8 mouse cellular contexts compared by ENCODE assay signal in the genomic region with DNA sequence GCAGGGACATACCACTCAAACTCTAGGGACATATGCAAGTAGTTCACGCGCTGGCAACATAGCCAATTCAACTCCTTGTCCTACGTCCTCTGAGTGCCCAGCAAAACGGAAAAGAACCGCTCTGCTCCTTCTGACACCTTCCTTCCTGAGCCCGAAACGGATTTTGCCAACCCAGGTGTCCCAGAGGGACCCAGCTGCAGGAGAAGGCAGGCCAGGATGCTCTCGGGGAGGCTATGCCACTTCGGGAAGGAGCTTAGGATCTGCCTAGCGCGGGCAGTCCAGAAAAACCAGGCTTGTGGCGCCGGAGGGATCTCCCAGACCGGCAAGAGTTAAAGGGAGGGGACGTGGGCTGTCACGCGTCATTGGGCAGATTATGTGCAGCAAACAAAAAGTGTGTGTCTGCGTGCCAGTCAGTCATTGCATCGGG. TPM values are rescaled to one million over a fixed set of nuclear protein-coding genes. Genes with fewer than 3 reads are reported as not detected.
DNase-seq lines count a peak whose midpoint lies in the region; ATAC-seq and TF ChIP-seq lines count a peak whose summit lies in the region.

No protein-coding gene starts in this region.

- no peaks in the 10 kb centered on the region for H3K79me2 ChIP-seq in heart, adult 2 months (replicated peaks; ENCODE audit: control insufficient read depth, insufficient read depth, low read length)

- H3K9me3 ChIP-seq in heart, embryonic 13.5 days: no peaks in the 10 kb centered on the region
- no peaks in the 10 kb centered on the region for H3K9me3 ChIP-seq in forebrain, embryonic 14.5 days (replicated peaks; ENCODE audit: control insufficient read depth, low read length)
- no peaks in the 10 kb centered on the region for H3K9me3 ChIP-seq in limb, embryonic 13.5 days

- no peak for TF ChIP-seq CTCF in heart, adult 2 months (IDR thresholded peaks at IDR 0.05)
- no peak for TF ChIP-seq CTCF in brain, embryonic 14.5 days (IDR thresholded peaks at IDR 0.05; ENCODE audit: borderline replicate concordance, extremely low read depth, insufficient read depth, insufficient read length)

- intact Hi-C loops in heart, adult 2 months (cut with DNase I): loop anchor here (5.0 to 10.0 kb wide), 2 partner anchors 147 to 476 kb away; a partner anchor contains a TSS

- ATAC-seq in heart, embryonic 13.5 days (ENCODE audit: extremely low read depth, insufficient number of reproducible peaks, low FRiP score, low TSS enrichment): no peak
- peak; percentile 70 for ATAC-seq in forebrain, embryonic 14.5 days
- ATAC-seq in limb, embryonic 13.5 days (ENCODE audit: low FRiP score, low read depth): no peak

- no peak overlapping the region for H3K9ac ChIP-seq in heart, embryonic 13.5 days
- H3K9ac ChIP-seq in heart, adult 2 months (ENCODE audit: low read depth, low read length): no peak overlapping the region
- peak overlapping the region; percentile 69 for H3K9ac ChIP-seq in forebrain, embryonic 14.5 days (ENCODE audit: low read length)
- H3K9ac ChIP-seq in limb, embryonic 13.5 days: no peak overlapping the region

- peak overlapping the region; percentile 23 for H3K4me3 ChIP-seq in heart, embryonic 13.5 days
- H3K4me3 ChIP-seq in heart, adult 2 months: no peak overlapping the region
- peak overlapping the region; percentile 49 for H3K4me3 ChIP-seq in forebrain, embryonic 14.5 days (ENCODE audit: low read depth, low read length)
- 0 out of 2 replicates have a peak overlapping the region, but pooled peaks have one; percentile 21 for H3K4me3 ChIP-seq in limb, embryonic 13.5 days

- H3K4me1 ChIP-seq in heart, embryonic 13.5 days: peaks cover 31% of the 10 kb centered on the region
- no peaks in the 10 kb centered on the region; the same call in 1 of the 2 replicates for H3K4me1 ChIP-seq in heart, adult 2 months (ENCODE audit: control insufficient read depth, insufficient read depth, low read length)
- H3K4me1 ChIP-seq in forebrain, embryonic 14.5 days (ENCODE audit: control insufficient read depth, insufficient read depth, low read length): peaks cover 5% of the 10 kb centered on the region
- H3K4me1 ChIP-seq in limb, embryonic 13.5 days: peaks cover 14% of the 10 kb centered on the region

- H3K4me2 ChIP-seq in heart, embryonic 13.5 days: peak overlapping the region; percentile 48
- H3K4me2 ChIP-seq in forebrain, embryonic 14.5 days (ENCODE audit: low read length): peak overlapping the region; percentile 88
- peak overlapping the region; percentile 45 for H3K4me2 ChIP-seq in limb, embryonic 13.5 days (replicated peaks)

- TF ChIP-seq POLR2A in heart, adult 2 months (IDR thresholded peaks at IDR 0.05; ENCODE audit: insufficient read depth, low read depth, low read length): no peak
- TF ChIP-seq POLR2A in brain, embryonic 14.5 days (IDR thresholded peaks at IDR 0.05; ENCODE audit: borderline replicate concordance, extremely low read depth, insufficient read depth, insufficient read length, poor library complexity, severe bottlenecking): no peak

- no peaks in the 10 kb centered on the region for H3K36me3 ChIP-seq in heart, embryonic 13.5 days
- H3K36me3 ChIP-seq in heart, adult 2 months (ENCODE audit: control insufficient read depth, insufficient read depth, low read length): no peaks in the 10 kb centered on the region
- H3K36me3 ChIP-seq in forebrain, embryonic 14.5 days (ENCODE audit: control insufficient read depth, insufficient read depth, low read length): no peaks in the 10 kb centered on the region
- H3K36me3 ChIP-seq in limb, embryonic 13.5 days: no peaks in the 10 kb centered on the region

- H3K27ac ChIP-seq in heart, embryonic 13.5 days (replicated peaks): no peak overlapping the region
- H3K27ac ChIP-seq in heart, adult 2 months: no peak overlapping the region
- peak overlapping the region; percentile 74 for H3K27ac ChIP-seq in forebrain, embryonic 14.5 days (ENCODE audit: low read depth, low read length)
- no peak overlapping the region for H3K27ac ChIP-seq in limb, embryonic 13.5 days

- WGBS in heart, embryonic 13.5 days: under 1% methylated on average over 19 of the region's 19 CpGs
- WGBS in heart, adult 2 months: 3% methylated on average over 19 of the region's 19 CpGs
- under 1% methylated on average over 19 of the region's 19 CpGs for WGBS in forebrain, embryonic 14.5 days
- under 1% methylated on average over 18 of the region's 19 CpGs for WGBS in limb, embryonic 13.5 days

- no peak for TF ChIP-seq EP300 in heart, adult 2 months (IDR thresholded peaks at IDR 0.05; ENCODE audit: insufficient read depth, low read depth, low read length)

- DNase-seq in heart, adult 2 months: no peak
- peak; percentile 94 for DNase-seq in brain, embryonic 14.5 days (ENCODE audit: low read depth)
- DNase-seq in forebrain, embryonic 14.5 days (ENCODE audit: low spot score): peak; percentile 90
- DNase-seq in right cerebral cortex, postnatal 36 days (ENCODE audit: low spot score in 2 of 2): peak; percentile 57 to 78
- DNase-seq in ovary, postnatal 36 days (ENCODE audit: low spot score): no peak
- no peak for DNase-seq in thymus, adult 18-20 months

- peaks cover 98% of the 10 kb centered on the region for H3K27me3 ChIP-seq in heart, embryonic 13.5 days (replicated peaks)
- peaks cover 25% of the 10 kb centered on the region for H3K27me3 ChIP-seq in heart, adult 2 months (ENCODE audit: control insufficient read depth, insufficient read depth, low read length)
- peaks cover 54% of the 10 kb centered on the region for H3K27me3 ChIP-seq in forebrain, embryonic 14.5 days (replicated peaks; ENCODE audit: control insufficient read depth, insufficient read depth, low read length)
- peaks cover 99% of the 10 kb centered on the region for H3K27me3 ChIP-seq in limb, embryonic 13.5 days

RNA-seq across cellular contexts. Expression of a gene that starts 13.5 kb away (rescaled TPM):
- polyA plus RNA-seq in heart, embryonic 13.5 days (2015; fragmentation: Nextera tagmentation; extraction: Ambion mirVana): 0.05 and 0.08 TPM in 2 replicates
- under 1 TPM; 0.18 to 0.29 TPM for total RNA-seq in heart, adult 2 months (2021)
- polyA plus RNA-seq in heart, adult 2 months (2012; rRNA removed): 0.09 and 0.10 TPM in 2 replicates
- polyA plus RNA-seq in brain, embryonic 14.5 days (2012; rRNA removed): 23.2 and 26.7 TPM in 2 replicates
- 5.0 and 6.7 TPM in 2 replicates for polyA plus RNA-seq in forebrain, embryonic 14.5 days (2014; fragmentation: Nextera tagmentation; extraction: Ambion mirVana)
- polyA plus RNA-seq in limb, embryonic 13.5 days (2015; fragmentation: Nextera tagmentation; extraction: Ambion mirVana): 0.09 and 0.27 TPM in 2 replicates

Comparison
In these comparisons a context has a peak if more than half of its experiments do, and no peak if none do; other contexts are left out.
1. DNase-seq: peak in brain, embryonic 14.5 days (single experiment), forebrain, embryonic 14.5 days (single experiment) and right cerebral cortex, postnatal 36 days (2 of 2); none in heart, adult 2 months (0 of 2), ovary, postnatal 36 days (single experiment) and thymus, adult 18-20 months (0 of 2).
2. Peak in every context shown above with its lines, with median percentiles within 50 percentile points of each other: H3K4me2 ChIP-seq.